In the genomic region with DNA sequence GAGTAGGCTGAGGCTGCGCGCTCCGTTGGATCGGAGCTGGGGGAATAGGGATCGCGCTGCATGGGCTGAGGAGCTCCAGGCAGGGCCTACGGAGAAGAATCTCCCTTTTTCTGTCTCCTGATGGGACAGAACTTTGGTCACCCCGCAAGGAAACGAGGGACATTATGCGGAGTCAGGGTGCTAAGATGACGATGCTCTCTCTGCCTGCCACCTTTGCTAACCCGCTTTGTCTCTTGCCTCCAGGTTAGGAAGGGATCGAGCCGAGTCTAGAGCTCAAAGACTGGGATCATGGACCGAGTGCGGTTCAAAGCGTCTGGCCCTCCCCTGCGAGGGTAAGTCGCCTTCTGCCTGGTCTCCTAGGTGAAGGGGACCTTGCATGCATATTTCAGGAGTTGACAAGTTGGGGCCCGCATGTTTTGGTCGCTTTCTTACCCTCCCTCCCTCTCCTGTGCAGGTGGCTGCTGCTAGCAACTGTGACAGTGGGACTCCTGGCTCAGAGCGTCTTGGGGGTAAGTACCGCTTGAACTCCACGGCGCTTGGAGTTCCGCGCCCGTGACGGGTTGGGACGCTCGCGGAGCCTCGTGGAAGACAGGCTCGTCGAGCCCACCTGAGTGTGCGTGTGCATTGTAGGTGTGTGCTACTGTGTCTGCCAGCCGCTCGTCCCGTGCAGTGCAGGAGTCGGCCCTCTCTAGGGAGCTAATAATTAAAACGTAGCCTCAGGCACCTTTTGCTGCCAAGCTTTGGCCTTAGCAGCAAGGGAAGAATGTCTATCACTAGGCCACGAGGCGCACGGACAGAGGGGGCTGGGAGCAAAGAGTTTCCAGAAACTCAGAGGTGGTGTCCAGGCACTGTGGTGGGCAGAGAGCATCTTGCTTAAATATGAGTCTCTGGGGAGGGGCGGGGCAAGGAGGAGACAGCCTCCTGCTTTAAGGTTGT, we compare ENCODE assay signal across 7 mouse cellular contexts. TPM values are rescaled to one million over a fixed set of nuclear protein-coding genes. Genes with fewer than 3 reads are reported as not detected.
DNase-seq lines count a peak whose midpoint lies in the region; ATAC-seq lines count a peak whose summit lies in the region.

No protein-coding gene starts in this region.

- DNase-seq in urinary bladder, postnatal 14 days (ENCODE audit: low spot score), result peak; percentile 23
- DNase-seq in urinary bladder, postnatal 36 days (ENCODE audit: low spot score in 2 of 2), result no peak
- peak; percentile 54 to 61 for DNase-seq in heart, postnatal 36 days
- peak; percentile 70 for DNase-seq in limb, embryonic 11.5 days (ENCODE audit: low spot score)
- no peak for DNase-seq in thymus, postnatal 10 days (ENCODE audit: low spot score in 2 of 2)

- no peaks in the 10 kb centered on the region for H3K9me3 ChIP-seq in embryonic facial prominence, embryonic 13.5 days
- no peaks in the 10 kb centered on the region; the same call in 1 of the 2 replicates for H3K9me3 ChIP-seq in limb, embryonic 11.5 days (ENCODE audit: control insufficient read depth, low read length)
- H3K9me3 ChIP-seq in midbrain, embryonic 16.5 days (replicated peaks; ENCODE audit: control insufficient read depth, low read length, poor library complexity, severe bottlenecking), result no peaks in the 10 kb centered on the region

- 2% methylated on average over 45 of the region's 45 CpGs for WGBS in embryonic facial prominence, embryonic 13.5 days
- WGBS in limb, embryonic 11.5 days, result under 1% methylated on average over 45 of the region's 45 CpGs
- 3% methylated on average over 45 of the region's 45 CpGs for WGBS in midbrain, embryonic 16.5 days

- intact Hi-C loops in heart, postnatal 36 days (cut with DNase I), result loop anchor here (1.0 to 2.0 kb wide), 3 partner anchors 9 to 79 kb away; no protein-coding TSS in a partner anchor

- ATAC-seq in embryonic facial prominence, embryonic 13.5 days (ENCODE audit: insufficient number of reproducible peaks, insufficient read depth, low FRiP score, low TSS enrichment, low read depth), result peak; percentile 26; the same call in 1 of the 2 replicates
- ATAC-seq in limb, embryonic 11.5 days (ENCODE audit: insufficient number of reproducible peaks, low FRiP score, low TSS enrichment, low read depth), result peak; percentile 36; the same call in 1 of the 2 replicates
- peak; percentile 59 for ATAC-seq in midbrain, embryonic 16.5 days

- no peaks in the 10 kb centered on the region; the same call in 1 of the 2 replicates for H3K36me3 ChIP-seq in embryonic facial prominence, embryonic 13.5 days
- H3K36me3 ChIP-seq in limb, embryonic 11.5 days (ENCODE audit: control insufficient read depth, insufficient read depth, low read length), result no peaks in the 10 kb centered on the region
- H3K36me3 ChIP-seq in midbrain, embryonic 16.5 days (ENCODE audit: control insufficient read depth, insufficient read depth, low read length), result no peaks in the 10 kb centered on the region

- peak overlapping the region; percentile 91 for H3K9ac ChIP-seq in embryonic facial prominence, embryonic 13.5 days
- peak overlapping the region; percentile 96 for H3K9ac ChIP-seq in limb, embryonic 11.5 days (ENCODE audit: low read length)
- H3K9ac ChIP-seq in midbrain, embryonic 16.5 days (ENCODE audit: low read depth, low read length), result peak overlapping the region; percentile 77

- H3K4me1 ChIP-seq in embryonic facial prominence, embryonic 13.5 days, result peaks cover 51% of the 10 kb centered on the region
- H3K4me1 ChIP-seq in limb, embryonic 11.5 days (ENCODE audit: control insufficient read depth, insufficient read depth, low read length), result peaks cover 18% of the 10 kb centered on the region
- peaks cover 12% of the 10 kb centered on the region; the same call in 1 of the 2 replicates for H3K4me1 ChIP-seq in midbrain, embryonic 16.5 days (ENCODE audit: control insufficient read depth, insufficient read depth, low read length)

- peak overlapping the region; percentile 91 for H3K27ac ChIP-seq in embryonic facial prominence, embryonic 13.5 days
- H3K27ac ChIP-seq in limb, embryonic 11.5 days (replicated peaks; ENCODE audit: low read depth, low read length), result peak overlapping the region; percentile 84; the same call in 1 of the 2 replicates
- H3K27ac ChIP-seq in midbrain, embryonic 16.5 days (ENCODE audit: low read length), result peak overlapping the region; percentile 10; the same call in 1 of the 2 replicates

- H3K4me3 ChIP-seq in embryonic facial prominence, embryonic 13.5 days, result peak overlapping the region; percentile 81
- peak overlapping the region; percentile 78 for H3K4me3 ChIP-seq in limb, embryonic 11.5 days (ENCODE audit: low read depth, low read length)
- H3K4me3 ChIP-seq in midbrain, embryonic 16.5 days (ENCODE audit: low read depth, low read length), result peak overlapping the region; percentile 67

- H3K27me3 ChIP-seq in embryonic facial prominence, embryonic 13.5 days, result no peaks in the 10 kb centered on the region
- no peaks in the 10 kb centered on the region for H3K27me3 ChIP-seq in limb, embryonic 11.5 days (ENCODE audit: control insufficient read depth, insufficient read depth, low read length)
- peaks cover 29% of the 10 kb centered on the region for H3K27me3 ChIP-seq in midbrain, embryonic 16.5 days (ENCODE audit: control insufficient read depth, insufficient read depth, low read depth, low read length)

- H3K4me2 ChIP-seq in embryonic facial prominence, embryonic 13.5 days, result peak overlapping the region; percentile 88
- H3K4me2 ChIP-seq in limb, embryonic 11.5 days (ENCODE audit: low read depth, severe bottlenecking), result peak overlapping the region; percentile 92
- H3K4me2 ChIP-seq in midbrain, embryonic 16.5 days (ENCODE audit: low read length), result peak overlapping the region; percentile 92

RNA-seq across cellular contexts. Expression of gene Col4a1, which starts 0.8 kb away (rescaled TPM):
- 121 and 137 TPM in 2 replicates for polyA plus RNA-seq in embryonic facial prominence, embryonic 13.5 days (2015; fragmentation: Nextera tagmentation; extraction: Ambion mirVana)
- 100 to 1,000 TPM; 371 to 526 TPM for total RNA-seq in heart, postnatal 36 days (2021)
- polyA plus RNA-seq in limb, embryonic 11.5 days (2014; fragmentation: Nextera tagmentation; extraction: Ambion mirVana), result 103 and 115 TPM in 2 replicates
- polyA plus RNA-seq in midbrain, embryonic 16.5 days (2015; fragmentation: Nextera tagmentation; extraction: Ambion mirVana), result 73.6 and 83.1 TPM in 2 replicates

RNA-seq across cellular contexts. Expression of gene Col4a2, which starts 0.8 kb away (rescaled TPM):
- 58.8 and 62.0 TPM in 2 replicates for polyA plus RNA-seq in embryonic facial prominence, embryonic 13.5 days (2015; fragmentation: Nextera tagmentation; extraction: Ambion mirVana)
- 100 to 1,000 TPM; 228 to 282 TPM for total RNA-seq in heart, postnatal 36 days (2021)
- 26.5 and 28.4 TPM in 2 replicates for polyA plus RNA-seq in limb, embryonic 11.5 days (2014; fragmentation: Nextera tagmentation; extraction: Ambion mirVana)
- polyA plus RNA-seq in midbrain, embryonic 16.5 days (2015; fragmentation: Nextera tagmentation; extraction: Ambion mirVana), result 33.8 and 37.8 TPM in 2 replicates

Comparison
In these comparisons a context has a peak if more than half of its experiments do, and no peak if none do; other contexts are left out.
1. DNase-seq: peak in urinary bladder, postnatal 14 days (single experiment), heart, postnatal 36 days (2 of 2) and limb, embryonic 11.5 days (single experiment); none in urinary bladder, postnatal 36 days (0 of 2) and thymus, postnatal 10 days (0 of 2).
2. H3K27ac ChIP-seq: peak in every context shown above with its lines; median percentile 91 in embryonic facial prominence, embryonic 13.5 days; 84 in limb, embryonic 11.5 days; 10 in midbrain, embryonic 16.5 days.
3. Peak in every context shown above with its lines, with median percentiles within 50 percentile points of each other: ATAC-seq, H3K4me2 ChIP-seq, H3K4me3 ChIP-seq and H3K9ac ChIP-seq.